Mouse (Mus musculus) layer of hippocampus, adult 11-12 months (tissue): ENCODE results near the gene Ifnar2.

Source experiments
- DNase-seq: peaks from one replicate; pipeline ENCODE4 v3.0.0; 2022; ENCODE audit warnings: low spot score

The Ifnar2 gene

GRCm38 (mm10) chr16:91394826-91395410 is 22.3 kb downstream of the Ifnar2 start:
- DNase-seq = no peak

GRCm38 (mm10) chr16:91395633-91396392 is 23.2 kb downstream of the Ifnar2 start:
- peak; percentile 41 for DNase-seq

- DNase-seq = no peak
Measured at GRCm38 (mm10) chr16:91396844-91397537, 24.4 kb downstream of the Ifnar2 start.

GRCm38 (mm10) chr16:91398030-91398429 is 25.4 kb downstream of the Ifnar2 start:
- DNase-seq = no peak

- DNase-seq = no peak
Measured at GRCm38 (mm10) chr16:91398944-91399343, 26.4 kb downstream of the Ifnar2 start.

GRCm38 (mm10) chr16:91401569-91402165 is 29.1 kb downstream of the Ifnar2 start:
- no peak for DNase-seq

- DNase-seq = no peak
Measured at GRCm38 (mm10) chr16:91403784-91404183, 31.2 kb downstream of the Ifnar2 start.

- no peak for DNase-seq
Measured at GRCm38 (mm10) chr16:91404187-91404586, 31.6 kb downstream of the Ifnar2 start.

- no peak for DNase-seq
Measured at GRCm38 (mm10) chr16:91404828-91405577, 32.4 kb downstream of the Ifnar2 start.

- peak; percentile 58 for DNase-seq
Measured at GRCm38 (mm10) chr16:91405640-91406584, 33.3 kb downstream of the Ifnar2 start, which contains the start of gene Il10rb. Il10rb (plus strand) TSS chr16:91406164.

GRCm38 (mm10) chr16:91406585-91407220 is 34.1 kb downstream of the Ifnar2 start:
- DNase-seq = no peak

GRCm38 (mm10) chr16:91413102-91413844 is 40.7 kb downstream of the Ifnar2 start:
- DNase-seq = no peak

GRCm38 (mm10) chr16:91415391-91416189 is 43.0 kb downstream of the Ifnar2 start:
- DNase-seq = peak; percentile 36

GRCm38 (mm10) chr16:91416357-91416756 is 43.8 kb downstream of the Ifnar2 start:
- no peak for DNase-seq

GRCm38 (mm10) chr16:91416938-91417337 is 44.4 kb downstream of the Ifnar2 start:
- no peak for DNase-seq

GRCm38 (mm10) chr16:91418531-91418930 is 45.9 kb downstream of the Ifnar2 start:
- DNase-seq = no peak

- DNase-seq = no peak
Measured at GRCm38 (mm10) chr16:91425816-91426215, 53.2 kb downstream of the Ifnar2 start.

GRCm38 (mm10) chr16:91426586-91426985 is 54.0 kb downstream of the Ifnar2 start:
- no peak for DNase-seq

GRCm38 (mm10) chr16:91427461-91427860 is 54.9 kb downstream of the Ifnar2 start:
- no peak for DNase-seq
